Mouse (Mus musculus) stomach, embryonic 15.5 days (tissue): ENCODE results near the gene Zfp956. TPM values are rescaled to one million over a fixed set of nuclear protein-coding genes. Genes with fewer than 3 reads are reported as not detected.

Experiments
- ATAC-seq: fragments of 200-750 bp; cut with Nextera tagmentation; 2 replicates; pipeline ENCODE4 v1.8.0; 2017; ENCODE audit warnings: low read depth, moderate number of reproducible peaks, moderate TSS enrichment; ENCODE audit not compliant: insufficient read depth, low FRiP score
- H3K27ac ChIP-seq: fragments of 300-500 bp; sonication (generic); 2 replicates; pipeline ENCODE4 v1.5.1; 2015; ENCODE audit warnings: mild to moderate bottlenecking, inconsistent platforms
- H3K27me3 ChIP-seq: fragments of 300-500 bp; sonication (generic); replicated peaks from 2 replicates; pipeline ENCODE4 v1.6.1; 2015; ENCODE audit warnings: inconsistent platforms
- H3K36me3 ChIP-seq: fragments of 300-500 bp; sonication (generic); 2 replicates; pipeline ENCODE4 v1.6.1; 2015; ENCODE audit warnings: inconsistent platforms
- H3K4me1 ChIP-seq: fragments of 300-500 bp; sonication (generic); 2 replicates; pipeline ENCODE4 v1.6.1; 2015; ENCODE audit warnings: inconsistent platforms
- H3K4me2 ChIP-seq: fragments of 300-500 bp; sonication (generic); 2 replicates; pipeline ENCODE4 v1.6.1; 2015; ENCODE audit warnings: mild to moderate bottlenecking, inconsistent platforms
- H3K4me3 ChIP-seq: fragments of 300-500 bp; sonication (generic); replicated peaks from 2 replicates; pipeline ENCODE4 v1.5.1; 2015; ENCODE audit warnings: inconsistent platforms
- H3K9ac ChIP-seq: fragments of 300-500 bp; sonication (generic); 2 replicates; pipeline ENCODE4 v1.6.1; 2015; ENCODE audit warnings: inconsistent platforms
- H3K9me3 ChIP-seq: fragments of 300-500 bp; sonication (generic); 2 replicates; pipeline ENCODE4 v1.6.1; 2016; ENCODE audit warnings: inconsistent platforms
- WGBS: fragments of 180-500 bp; shearing (Covaris S2); methylation state at CpG from one replicate; pipeline ENCODE4 v1.1.7; 2015; 5-methylcytosine and 5-hydroxymethylcytosine counted together
- polyA plus RNA-seq: library from polyadenylated mRNA; unstranded; fragments of >200 nt; fragmentation: Nextera tagmentation; extraction: Ambion mirVana; gene quantifications from 2 replicates; pipeline ENCODE4 v1.2.1, GENCODE M21; 2015

The Zfp956 gene
- 9.3 and 10.7 TPM in 2 replicates for polyA plus RNA-seq

GRCm38 (mm10) chr6:47953191-47953726 is at the start of gene Zfp956:
TSS of gene Zfp956 (plus strand) at chr6:47953390.
- H3K4me2 ChIP-seq: peak within 1 kb of the TSS; percentile 76
- H3K27ac ChIP-seq: peak within 1 kb of the TSS; percentile 83
- peak; percentile 99 for ATAC-seq
- H3K36me3 ChIP-seq: peaks cover 3% of the 10 kb centered on the region; the same call in 1 of the 2 replicates
- no peaks in the 10 kb centered on the region for H3K9me3 ChIP-seq
- H3K27me3 ChIP-seq: no peaks in the 10 kb centered on the region
- H3K4me3 ChIP-seq: peak within 1 kb of the TSS; percentile 74
- WGBS: under 1% methylated on average over 31 of the region's 31 CpGs
- H3K4me1 ChIP-seq: no peaks in the 10 kb centered on the region
- peak within 1 kb of the TSS; percentile 53 for H3K9ac ChIP-seq

GRCm38 (mm10) chr6:47903587-47903986 is 49.6 kb upstream of the Zfp956 start:
- Histone ChIP-seq H3K9me3 (no peaks in the 10 kb centered on the region), H3K36me3 (peaks cover 48% of the 10 kb centered on the region), H3K27ac (no peak overlapping the region), H3K27me3 (no peaks in the 10 kb centered on the region), H3K4me3 (no peak overlapping the region), H3K4me2 (no peak overlapping the region), H3K9ac (no peak overlapping the region), H3K4me1 (no peaks in the 10 kb centered on the region)
- ATAC-seq: no peak
- WGBS: 89% methylated on average over 4 of the region's 4 CpGs

GRCm38 (mm10) chr6:47904361-47904760 is 48.8 kb upstream of the Zfp956 start:
- H3K4me2 ChIP-seq: no peak overlapping the region
- H3K27ac ChIP-seq: no peak overlapping the region
- no peaks in the 10 kb centered on the region for H3K9me3 ChIP-seq
- no peaks in the 10 kb centered on the region for H3K27me3 ChIP-seq
- 73% methylated on average over 19 of the region's 19 CpGs for WGBS
- H3K9ac ChIP-seq: no peak overlapping the region
- H3K4me3 ChIP-seq: no peak overlapping the region
- no peaks in the 10 kb centered on the region for H3K4me1 ChIP-seq
- no peak for ATAC-seq
- peaks cover 45% of the 10 kb centered on the region for H3K36me3 ChIP-seq

- ATAC-seq: no peak
- H3K4me2 ChIP-seq: no peak overlapping the region
- H3K9ac ChIP-seq: no peak overlapping the region
- H3K9me3 ChIP-seq: no peaks in the 10 kb centered on the region
- no peak overlapping the region for H3K4me3 ChIP-seq
- H3K36me3 ChIP-seq: peaks cover 45% of the 10 kb centered on the region
- H3K27me3 ChIP-seq: no peaks in the 10 kb centered on the region
- H3K27ac ChIP-seq: no peak overlapping the region
- 73% methylated on average over 44 of the region's 44 CpGs for WGBS
- no peaks in the 10 kb centered on the region for H3K4me1 ChIP-seq
Measured at GRCm38 (mm10) chr6:47904917-47905695, 48.1 kb upstream of the Zfp956 start.

- H3K4me3 ChIP-seq: no peak overlapping the region
- ATAC-seq: no peak
- no peak overlapping the region for H3K4me2 ChIP-seq
- H3K4me1 ChIP-seq: no peaks in the 10 kb centered on the region
- WGBS: 95% methylated on average over 5 of the region's 5 CpGs
- no peak overlapping the region for H3K9ac ChIP-seq
- H3K27me3 ChIP-seq: no peaks in the 10 kb centered on the region
- H3K36me3 ChIP-seq: peaks cover 40% of the 10 kb centered on the region
- H3K27ac ChIP-seq: no peak overlapping the region
- H3K9me3 ChIP-seq: no peaks in the 10 kb centered on the region
Measured at GRCm38 (mm10) chr6:47906326-47906725, 46.9 kb upstream of the Zfp956 start.

GRCm38 (mm10) chr6:47909007-47909406 is 44.2 kb upstream of the Zfp956 start:
- no peaks in the 10 kb centered on the region for H3K27me3 ChIP-seq
- H3K27ac ChIP-seq: no peak overlapping the region
- no peak for ATAC-seq
- no peak overlapping the region for H3K9ac ChIP-seq
- no peak overlapping the region for H3K4me3 ChIP-seq
- H3K9me3 ChIP-seq: no peaks in the 10 kb centered on the region
- H3K4me1 ChIP-seq: no peaks in the 10 kb centered on the region
- H3K36me3 ChIP-seq: peaks cover 27% of the 10 kb centered on the region
- WGBS: 79% methylated on average over 1 of the region's 1 CpGs
- no peak overlapping the region for H3K4me2 ChIP-seq

GRCm38 (mm10) chr6:47911650-47912049 is 41.5 kb upstream of the Zfp956 start:
- Histone ChIP-seq H3K27me3 (no peaks in the 10 kb centered on the region), H3K27ac (no peak overlapping the region), H3K9ac (no peak overlapping the region), H3K9me3 (no peaks in the 10 kb centered on the region), H3K36me3 (0 out of 2 replicates have a peak, but pooled peaks cover 3% of the 10 kb centered on the region), H3K4me1 (no peaks in the 10 kb centered on the region), H3K4me3 (no peak overlapping the region), H3K4me2 (no peak overlapping the region)
- ATAC-seq: no peak
- WGBS: 61% methylated on average over 1 of the region's 1 CpGs

- no peak; the same call in 1 of the 2 replicates for ATAC-seq
- no peaks in the 10 kb centered on the region for H3K9me3 ChIP-seq
- H3K36me3 ChIP-seq: 0 out of 2 replicates have a peak, but pooled peaks cover 2% of the 10 kb centered on the region
- no peaks in the 10 kb centered on the region for H3K4me1 ChIP-seq
- no peak overlapping the region for H3K4me2 ChIP-seq
- no peaks in the 10 kb centered on the region for H3K27me3 ChIP-seq
- H3K9ac ChIP-seq: no peak overlapping the region
- no peak overlapping the region for H3K4me3 ChIP-seq
- WGBS: 56% methylated on average over 3 of the region's 3 CpGs
- peak overlapping the region; percentile 35; the same call in 1 of the 2 replicates for H3K27ac ChIP-seq
Measured at GRCm38 (mm10) chr6:47912991-47913390, 40.2 kb upstream of the Zfp956 start.

- WGBS: 78% methylated on average over 5 of the region's 5 CpGs
- Histone ChIP-seq H3K36me3 (no peaks in the 10 kb centered on the region), H3K27me3 (no peaks in the 10 kb centered on the region), H3K4me2 (no peak overlapping the region), H3K9ac (no peak overlapping the region), H3K27ac (no peak overlapping the region), H3K4me1 (peaks cover 7% of the 10 kb centered on the region), H3K9me3 (no peaks in the 10 kb centered on the region), H3K4me3 (no peak overlapping the region)
- ATAC-seq: no peak
Measured at GRCm38 (mm10) chr6:47917051-47917450, 36.1 kb upstream of the Zfp956 start.

- Histone ChIP-seq H3K4me1 (peaks cover 9% of the 10 kb centered on the region), H3K4me2 (no peak overlapping the region), H3K27ac (no peak overlapping the region), H3K27me3 (no peaks in the 10 kb centered on the region), H3K4me3 (no peak overlapping the region), H3K9me3 (no peaks in the 10 kb centered on the region), H3K36me3 (no peaks in the 10 kb centered on the region), H3K9ac (no peak overlapping the region)
- 71% methylated on average over 3 of the region's 3 CpGs for WGBS
- no peak for ATAC-seq
Measured at GRCm38 (mm10) chr6:47918768-47919274, 34.4 kb upstream of the Zfp956 start.

- ATAC-seq: peak; percentile 7; the same call in 1 of the 2 replicates
- Histone ChIP-seq H3K4me2 (peak overlapping the region; percentile 52), H3K4me3 (peak overlapping the region; percentile 84), H3K36me3 (no peaks in the 10 kb centered on the region), H3K9ac (peak overlapping the region; percentile 55; the same call in 1 of the 2 replicates), H3K4me1 (peaks cover 9% of the 10 kb centered on the region), H3K27me3 (no peaks in the 10 kb centered on the region), H3K27ac (peak overlapping the region; percentile 98), H3K9me3 (no peaks in the 10 kb centered on the region)
- 27% methylated on average over 11 of the region's 11 CpGs for WGBS
Measured at GRCm38 (mm10) chr6:47919646-47920446, 33.3 kb upstream of the Zfp956 start.
